Mouse (Mus musculus): Measurements from ENCODE around the gene Ror2.

Gene Ror2

DNA sequence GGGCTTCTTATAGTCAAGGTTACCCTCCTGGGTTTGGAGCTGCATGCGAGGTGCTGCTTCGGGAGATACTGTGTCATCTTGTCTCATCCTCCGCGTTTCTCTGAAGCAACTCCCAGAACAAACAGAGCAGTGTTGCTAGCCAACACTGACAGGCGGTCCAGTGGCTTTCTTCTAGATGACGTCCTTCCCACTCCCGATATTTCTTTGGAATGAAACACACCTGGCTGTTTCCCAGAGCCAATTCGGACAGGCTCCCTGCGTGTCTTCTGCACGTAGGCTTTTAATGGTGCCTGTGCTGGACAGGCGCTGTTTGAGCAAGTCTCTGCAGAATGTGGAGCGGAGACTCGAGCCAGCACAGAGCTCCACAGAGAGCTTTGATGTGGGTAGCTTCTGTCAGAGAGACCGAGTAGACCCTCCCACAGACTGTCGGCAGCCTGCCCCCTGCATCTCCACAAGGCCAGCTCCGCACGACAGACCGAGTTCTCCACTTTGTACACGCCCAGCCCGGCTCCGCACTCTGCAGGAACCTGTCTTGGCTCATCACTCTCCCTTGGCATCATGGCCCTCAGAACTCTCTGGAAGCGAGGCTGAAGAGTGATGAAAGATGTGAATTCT lies 216.7 kb downstream of the Ror2 start:
- DNase-seq (ENCODE audit: low read depth, low spot score): no peak

DNA sequence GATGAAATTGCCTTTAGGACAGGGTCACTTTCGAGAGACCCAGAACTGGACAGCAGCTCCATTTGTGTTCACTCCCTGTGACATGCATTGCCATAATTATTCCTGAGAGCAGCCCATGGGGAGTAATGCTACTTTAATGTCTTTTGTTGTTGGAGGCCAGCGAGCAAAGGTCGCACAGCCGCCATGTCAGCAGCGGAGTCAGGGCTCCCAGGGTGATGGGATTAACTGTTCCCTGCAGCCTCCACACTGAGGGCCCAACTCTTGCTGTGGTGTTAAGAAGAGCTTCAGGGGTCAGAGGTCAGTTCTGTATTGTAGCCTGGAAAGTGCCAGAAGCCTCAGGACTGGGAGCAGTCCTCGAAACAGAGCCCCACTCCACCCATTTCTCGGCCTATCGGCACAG lies 217.5 kb downstream of the Ror2 start:
- DNase-seq (ENCODE audit: low read depth, low spot score): peak; percentile 52

DNA sequence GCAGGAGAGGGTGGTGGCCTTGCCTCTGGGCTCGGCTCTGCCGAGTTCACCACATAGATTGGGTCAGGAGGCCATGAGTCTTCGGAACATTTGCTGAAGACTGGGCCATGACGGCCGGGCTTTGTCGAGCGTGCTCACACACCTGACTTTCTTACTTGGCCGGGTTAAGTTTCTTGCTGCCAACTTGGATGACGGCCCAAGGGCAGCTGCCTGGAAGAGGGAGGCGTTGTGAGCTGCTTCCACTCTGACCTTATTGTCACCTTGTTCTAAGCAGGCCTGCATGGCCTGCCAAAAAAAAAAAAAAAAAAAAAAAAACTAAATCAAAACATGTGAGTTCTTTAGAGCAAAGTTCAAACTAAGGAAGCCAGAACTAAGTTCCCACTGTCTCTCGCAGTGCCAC lies 218.0 kb downstream of the Ror2 start:
- DNase-seq (ENCODE audit: low read depth, low spot score): no peak

DNA sequence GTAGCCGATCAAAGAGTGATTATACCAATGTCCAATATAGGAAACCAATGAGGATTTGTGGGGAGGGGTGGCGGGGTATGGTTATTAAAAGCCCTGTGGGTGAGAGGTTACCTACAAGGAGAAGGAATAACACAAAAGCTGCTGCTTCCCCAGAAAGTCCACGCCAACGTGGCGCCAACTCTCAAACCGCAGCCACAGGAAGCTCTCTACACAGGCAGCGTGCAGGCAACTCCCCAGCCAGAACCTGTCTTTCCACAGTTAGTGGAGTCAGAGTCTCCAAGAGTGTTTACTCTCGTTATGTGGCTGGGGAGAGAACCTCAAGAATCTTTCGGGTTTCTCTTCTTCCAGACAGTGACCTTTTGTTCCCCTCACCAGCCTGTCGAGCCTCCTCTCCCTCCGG lies 220.8 kb downstream of the Ror2 start:
- no peak for DNase-seq (ENCODE audit: low read depth, low spot score)

DNA sequence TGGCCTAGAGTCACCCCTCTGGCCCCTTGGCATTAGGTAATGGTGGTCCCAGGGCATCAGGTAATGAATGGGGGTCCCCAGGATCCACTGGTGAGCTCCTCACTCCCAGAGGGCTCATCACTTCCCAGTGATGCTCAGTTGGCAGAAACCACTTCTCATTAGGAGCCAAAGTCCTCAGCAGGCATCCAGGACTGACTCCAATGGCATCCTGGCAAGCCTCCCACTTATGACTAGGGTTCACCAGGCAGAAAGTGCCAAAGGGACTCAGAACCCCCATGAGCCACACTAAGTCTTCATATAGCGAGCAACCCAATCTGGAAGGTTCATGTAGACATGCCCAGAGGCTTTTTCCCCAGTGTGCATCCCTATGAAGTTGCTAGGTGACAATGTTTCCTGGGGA lies 221.2 kb downstream of the Ror2 start:
- DNase-seq (ENCODE audit: low read depth, low spot score): no peak

Measured in mesoderm, embryonic 11.5 days (tissue).